Mouse (Mus musculus) kidney, postnatal 25 days (tissue): ENCODE measurements at regions not wholly inside any gene's neighbourhood (a gene's known extent, or its start where the extent isn't known, plus 50 kb on each side); places are given as distances from the start of the nearest gene placed in this dataset.

Source experiments
- DNase-seq, 2 experiments: peaks; one replicate each; pipeline ENCODE4 v3.0.0; 2021; ENCODE audit warnings: mixed read lengths in 2 of 2

DNA sequence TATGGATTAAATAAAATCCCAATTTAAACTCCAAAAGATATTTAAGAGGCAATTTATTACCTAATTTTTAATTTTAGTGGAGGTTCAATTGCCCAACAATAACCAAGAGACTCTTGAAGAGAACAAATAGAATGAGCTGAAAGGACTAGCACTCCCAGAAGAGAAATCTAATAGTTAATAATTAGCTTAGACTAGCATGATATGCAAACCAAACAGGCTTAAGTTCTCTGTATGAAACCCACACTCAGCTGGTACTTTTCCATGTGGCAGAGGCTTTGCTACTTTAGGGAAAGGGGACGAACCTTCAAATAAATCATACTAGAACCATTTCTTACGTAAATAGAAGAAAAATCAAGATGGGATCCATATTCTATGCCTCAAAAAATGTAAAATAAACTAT, 55.9 kb upstream of the Fam19a1 start:
- DNase-seq, result no peak

- DNase-seq, result no peak
These were observed 55.3 kb upstream of the Fam19a1 start for GRCm38 (mm10) chr6:96057575-96058159.

DNA sequence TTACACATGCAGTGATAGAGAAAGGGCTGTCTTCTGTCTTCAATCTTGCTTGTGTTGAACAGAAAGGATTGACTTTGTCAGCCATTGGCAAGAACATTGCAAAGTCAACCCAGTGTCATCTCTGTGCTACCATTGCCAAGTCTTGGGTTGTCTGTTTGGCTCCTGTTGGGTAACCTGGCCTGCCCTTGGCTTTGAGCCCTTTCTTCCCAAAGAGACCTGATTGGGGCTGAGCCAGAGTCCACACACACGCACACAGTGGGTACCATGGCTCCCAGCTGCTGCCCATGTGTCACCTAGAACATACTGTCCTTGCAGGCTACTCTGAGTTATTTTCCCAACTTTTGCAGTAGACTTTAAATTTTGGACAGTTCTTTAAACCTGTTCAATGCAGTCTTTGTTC, 51.0 kb upstream of the Fam19a1 start:
- peak in 1 of 2 experiments; percentile 29 for DNase-seq
